Mouse (Mus musculus) gastrocnemius, postnatal 14 days (tissue): ENCODE data around the gene Tysnd1. TPM values are rescaled to one million over a fixed set of nuclear protein-coding genes. Genes with fewer than 3 reads are reported as not detected.
A peak's percentile ranks its signal among the peaks of the same experiment; 100 is the strongest.

Experiments
- DNase-seq: peaks from one replicate; pipeline ENCODE4 v3.0.0; 2021; ENCODE audit warnings: mixed read lengths
- intact Hi-C: fragments of 180-260 bp; cut with DNase I; formaldehyde crosslinking; loops from one replicate; pipeline ENCODE4 v1.15.1; 2025; ENCODE audit warnings: low total_unique reads
- long read RNA-seq, 2 experiments: library from polyadenylated mRNA; stranded (forward); transcript quantifications; one replicate each; pipeline ENCODE4 v2.0.0; 2021
- total RNA-seq, 2 experiments: library from RNA; stranded (reverse); gene quantifications; 2 replicates each; pipeline ENCODE4 v1.2.3; 2021

The Tysnd1 gene
- total RNA-seq, result 10 to 100 TPM; 11.8 to 14.3 TPM
- long read RNA-seq, experiment 1, transcript Tysnd1-201 (4 exons, 2,286 nt), result major isoform, 58 of 59 reads
- long read RNA-seq, experiment 1, partial matches to known transcripts, result 0 of 59 reads
- long read RNA-seq, experiment 1, other reads (novel, unspliced or antisense), result 1 of 59 reads
- long read RNA-seq, experiment 2, transcript Tysnd1-201 (4 exons, 2,286 nt), result major isoform, 74 of 80 reads
- long read RNA-seq, experiment 2, partial matches to known transcripts, result 0 of 80 reads
- long read RNA-seq, experiment 2, other reads (novel, unspliced or antisense), result 1 of 80 reads

DNA sequence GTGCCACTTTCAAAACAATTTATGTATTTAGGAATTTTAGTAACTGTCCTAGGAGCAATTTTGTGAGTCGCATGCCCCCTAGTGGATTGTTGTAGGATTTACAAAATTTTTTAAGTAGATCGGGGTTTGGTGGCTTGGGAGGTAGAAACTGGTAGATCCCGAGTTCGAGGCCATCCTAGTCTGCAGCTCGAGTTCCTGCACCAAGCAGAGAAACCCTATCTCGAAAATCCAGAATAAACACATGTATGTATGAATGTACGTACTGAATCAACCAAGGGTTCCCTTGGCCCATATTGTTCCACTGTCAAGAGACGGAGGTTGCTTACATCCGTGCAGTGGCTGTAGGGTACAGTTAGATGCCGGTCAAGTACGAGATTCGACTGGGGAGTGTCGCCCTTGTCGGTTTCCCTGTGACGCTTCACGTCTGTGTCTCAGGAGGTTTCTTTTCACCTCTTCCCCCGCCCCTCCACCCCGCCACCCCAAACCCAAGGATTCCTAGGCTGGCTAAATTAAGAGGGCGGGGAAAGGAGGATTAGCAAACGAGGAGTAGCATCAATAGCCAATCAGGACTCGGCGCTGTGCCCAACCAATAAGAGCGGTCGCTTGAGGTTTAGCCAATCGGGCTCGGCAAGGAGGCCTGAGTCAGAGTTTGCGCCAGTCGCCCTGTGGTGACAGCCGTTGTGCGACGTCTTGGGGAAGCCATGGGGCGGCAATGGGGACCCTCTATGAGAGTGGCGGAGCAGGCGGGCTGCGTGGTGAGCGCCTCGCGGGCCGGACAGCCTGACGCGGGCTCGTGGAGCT is at the start of gene Tysnd1:
TSS of gene Tysnd1 (plus strand) at position 645 of the 801 bp plus-strand sequence.
- DNase-seq, result peak; percentile 98
- intact Hi-C loops, result no loop called here

DNA sequence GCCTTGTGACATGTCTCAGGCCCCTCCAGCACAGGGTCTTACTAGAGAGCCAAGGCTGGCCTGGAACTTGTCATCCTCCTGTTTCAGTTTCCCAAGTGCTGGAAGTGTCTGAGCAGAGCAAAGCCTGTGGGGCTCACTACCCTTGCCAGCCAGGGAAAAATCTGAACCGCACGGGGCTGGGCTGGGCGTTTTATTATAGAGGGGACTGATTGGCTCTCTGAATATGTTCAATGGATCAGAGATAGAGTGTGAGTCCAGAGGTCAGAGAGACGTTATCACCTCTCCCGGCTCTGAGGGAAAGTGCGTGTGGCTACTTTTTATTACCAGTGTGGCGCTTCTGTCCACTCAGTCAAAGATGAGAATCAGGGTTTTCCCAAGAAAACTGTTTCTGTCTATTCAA is 48.8 kb upstream of the Tysnd1 start:
- DNase-seq, result no peak
- intact Hi-C loops, result no loop called here

GRCm38 (mm10) chr10:61647790-61648736 is 47.3 kb upstream of the Tysnd1 start, which contains the start of gene Ppa1:
TSS of gene Ppa1 (plus strand) at chr10:61648552.
- DNase-seq, result peak; percentile 90
- intact Hi-C loops, result no loop called here

DNA sequence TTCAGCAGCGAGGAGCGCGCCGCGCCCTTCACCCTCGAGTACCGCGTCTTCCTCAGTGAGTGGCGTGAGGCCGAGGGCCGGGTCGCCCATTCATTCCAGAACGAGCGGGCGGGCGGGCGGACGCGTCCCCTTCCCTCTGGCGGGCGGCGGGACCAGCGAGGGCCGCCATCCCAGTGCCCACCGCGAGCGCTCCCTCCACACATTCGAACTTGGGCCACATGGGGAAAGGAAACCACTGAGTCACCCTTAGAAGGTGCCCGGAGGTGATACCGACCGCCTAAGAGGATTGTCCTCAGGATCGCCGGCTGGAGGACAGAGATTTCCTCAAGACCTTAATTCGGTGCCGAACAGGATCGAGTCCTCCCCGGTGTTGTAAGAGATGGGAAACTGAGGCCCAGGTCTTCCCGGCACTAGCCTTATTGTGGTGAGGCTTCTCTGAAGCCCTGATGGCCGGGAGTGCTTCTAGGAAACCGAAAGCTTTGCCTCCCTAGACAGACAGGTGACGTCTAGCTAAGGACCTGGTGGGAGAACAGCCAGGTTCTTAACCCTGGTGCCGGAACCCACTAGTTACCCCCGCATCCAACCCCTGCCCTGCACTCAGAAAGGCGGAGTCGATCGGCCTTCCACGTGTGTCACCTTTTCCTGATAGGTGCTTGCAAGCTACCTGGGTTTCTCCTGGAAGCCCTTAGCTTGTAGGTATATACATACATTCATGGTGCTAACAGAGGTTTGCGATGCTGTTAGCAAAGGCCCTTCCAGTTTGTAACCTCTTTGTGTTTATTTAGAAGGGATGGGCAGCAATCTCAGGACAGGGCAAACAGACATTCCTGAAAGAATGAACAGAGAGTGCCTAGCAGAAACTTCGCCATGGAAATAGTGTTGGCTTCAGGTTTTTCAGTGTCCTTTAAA is 46.3 kb upstream of the Tysnd1 start:
- intact Hi-C loops, result no loop called here
- no peak for DNase-seq

GRCm38 (mm10) chr10:61654105-61654504 is 41.2 kb upstream of the Tysnd1 start:
- intact Hi-C loops, result no loop called here
- no peak for DNase-seq

- intact Hi-C loops, result loop anchor here (5.0 kb wide), 1 partner anchor 47 kb away; no protein-coding TSS in a partner anchor
- no peak for DNase-seq
Measured at GRCm38 (mm10) chr10:61654691-61655090, 40.6 kb upstream of the Tysnd1 start.

DNA sequence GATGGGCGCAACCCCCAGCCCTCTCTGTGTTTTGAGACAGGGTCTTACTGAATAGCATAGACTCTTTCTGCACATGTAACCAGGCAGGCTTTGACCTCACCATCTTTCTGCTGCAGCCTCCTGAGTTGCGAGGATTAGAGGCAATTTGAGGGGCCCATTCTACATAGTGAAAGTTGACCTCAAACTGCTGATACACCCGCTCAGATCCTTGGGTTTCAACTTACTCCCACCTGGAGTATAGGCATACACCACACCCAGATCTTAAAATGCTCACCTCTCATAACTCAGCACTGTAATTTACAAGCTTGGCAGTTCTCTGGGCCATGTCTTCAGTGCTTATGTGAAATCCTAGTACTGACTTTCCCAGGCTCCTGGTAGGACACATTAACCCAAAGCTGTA is 40.1 kb upstream of the Tysnd1 start:
- no peak for DNase-seq
- intact Hi-C loops, result loop anchor here (5.0 kb wide), 1 partner anchor 48 kb away; no protein-coding TSS in a partner anchor

DNA sequence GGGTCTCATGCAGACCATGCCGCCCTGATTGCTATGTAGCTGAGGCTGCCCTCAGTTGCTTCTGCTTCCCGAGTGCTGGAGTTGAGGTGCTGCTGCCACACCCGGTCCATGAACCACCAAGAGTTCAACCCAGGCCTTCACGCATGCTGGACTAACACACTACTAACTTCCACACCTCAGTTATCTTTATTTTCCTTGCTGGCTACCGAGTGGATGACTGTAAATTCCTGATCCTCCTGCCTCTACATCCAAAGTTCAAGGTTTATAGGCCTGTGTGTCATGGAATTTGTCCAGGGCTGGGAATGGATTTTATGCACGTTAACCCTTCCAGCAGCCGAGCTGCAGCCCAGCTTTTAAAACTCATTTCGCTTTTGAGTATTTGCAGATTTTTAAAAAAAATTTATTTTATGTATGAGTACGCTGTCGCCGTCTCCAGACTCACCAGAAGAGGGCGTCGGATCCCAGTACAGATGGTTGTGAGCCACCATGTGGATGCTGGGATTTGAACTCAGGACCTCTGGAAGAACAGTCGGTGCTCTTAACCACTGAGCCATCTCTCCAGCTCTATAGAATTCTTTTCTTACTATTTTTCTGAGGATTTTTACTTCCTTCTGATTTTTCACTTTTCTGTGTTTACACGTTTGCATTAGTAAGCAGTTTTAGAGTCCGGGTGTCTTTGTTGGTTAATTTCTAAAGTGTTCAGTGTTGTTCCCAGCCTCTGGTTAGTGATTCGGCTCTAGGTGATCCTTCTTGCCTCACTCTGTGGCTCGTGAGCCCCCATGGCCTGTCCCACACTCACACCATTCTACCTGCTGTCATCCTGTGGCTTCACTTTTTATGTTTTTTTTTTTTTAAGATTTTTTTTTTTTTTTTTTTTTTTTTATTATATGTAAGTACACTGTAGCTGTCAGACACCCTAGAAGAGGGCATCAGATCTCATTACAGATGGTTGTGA is 38.1 kb upstream of the Tysnd1 start:
- DNase-seq, result no peak
- intact Hi-C loops, result loop anchor here (5.0 kb wide), 1 partner anchor 50 kb away; no protein-coding TSS in a partner anchor

DNA sequence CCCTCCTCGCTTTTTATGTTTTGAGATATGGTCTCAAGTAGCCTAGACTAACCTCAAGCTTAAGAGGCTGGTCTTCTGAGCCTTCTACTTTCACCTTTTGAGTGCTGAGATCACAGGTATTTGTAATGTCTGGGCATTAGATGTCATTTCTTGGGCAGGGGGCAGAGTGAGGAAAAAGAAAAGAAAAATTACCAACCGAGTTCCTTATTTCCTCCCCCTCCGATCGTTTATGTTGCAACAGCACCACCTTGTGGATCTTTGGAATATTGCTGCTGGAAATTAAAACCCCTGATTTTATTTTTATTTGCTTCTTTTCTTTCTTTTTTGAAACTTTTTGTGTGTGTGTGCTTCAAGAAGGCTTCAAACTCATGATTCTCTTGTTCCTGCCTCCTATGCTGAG is 37.3 kb upstream of the Tysnd1 start:
- intact Hi-C loops, result loop anchor here (5.0 kb wide), 1 partner anchor 51 kb away; no protein-coding TSS in a partner anchor

GRCm38 (mm10) chr10:61661887-61662286 is 33.4 kb upstream of the Tysnd1 start:
- DNase-seq, result no peak
- intact Hi-C loops, result loop anchor here (5.0 kb wide), 1 partner anchor 320 kb away; no protein-coding TSS in a partner anchor

More for the DNA sequence above, 37.3 kb upstream of the Tysnd1 start:
- no peak for DNase-seq

GRCm38 (mm10) chr10:61662391-61662988 is 32.8 kb upstream of the Tysnd1 start:
- intact Hi-C loops, result loop anchor here (5.0 kb wide), 1 partner anchor 320 kb away; no protein-coding TSS in a partner anchor
- DNase-seq, result no peak

- intact Hi-C loops, result no loop called here
- no peak for DNase-seq
Measured at GRCm38 (mm10) chr10:61665111-61665510, 30.2 kb upstream of the Tysnd1 start.

DNA sequence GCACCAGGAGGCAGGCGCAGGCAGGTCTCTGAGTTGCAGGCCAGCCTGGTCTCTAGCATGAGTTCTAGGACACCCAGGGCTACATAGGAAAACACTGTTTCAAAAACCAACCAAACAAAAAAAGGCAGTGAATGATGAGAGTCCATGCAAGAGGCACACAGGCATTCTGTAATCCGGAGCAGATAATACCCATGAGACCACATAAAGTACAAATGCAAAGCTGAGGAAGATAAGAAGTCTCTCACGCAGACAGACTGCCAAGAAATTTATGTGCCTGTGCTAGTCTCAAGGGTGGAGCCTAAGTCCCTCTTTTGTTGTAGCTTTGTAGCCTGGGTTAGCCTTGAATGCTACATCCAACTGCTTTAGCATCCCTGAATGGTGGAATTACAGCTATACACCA is 29.7 kb upstream of the Tysnd1 start:
- intact Hi-C loops, result no loop called here
- DNase-seq, result no peak

GRCm38 (mm10) chr10:61669289-61669688 is 26.0 kb upstream of the Tysnd1 start:
- DNase-seq, result no peak
- intact Hi-C loops, result no loop called here

DNA sequence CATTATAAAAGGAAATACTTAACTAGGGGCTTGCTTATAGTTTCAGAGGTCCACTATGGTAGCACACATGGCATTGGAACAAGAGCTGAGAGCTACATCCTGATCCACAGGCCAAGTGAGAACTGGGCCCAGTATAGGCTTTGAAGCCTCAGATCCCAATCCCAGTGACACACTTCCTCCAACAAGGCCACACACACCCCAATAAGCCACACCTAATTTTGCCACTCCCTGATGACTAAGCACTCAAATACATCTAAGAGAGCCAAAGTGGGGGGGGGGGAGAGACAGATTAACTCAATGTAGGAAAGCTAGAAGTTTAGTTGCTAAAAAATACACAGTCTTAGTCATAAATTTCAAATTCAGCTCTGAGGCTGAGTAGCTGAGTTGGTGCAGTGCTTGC is 25.4 kb upstream of the Tysnd1 start:
- no peak for DNase-seq
- intact Hi-C loops, result no loop called here

DNA sequence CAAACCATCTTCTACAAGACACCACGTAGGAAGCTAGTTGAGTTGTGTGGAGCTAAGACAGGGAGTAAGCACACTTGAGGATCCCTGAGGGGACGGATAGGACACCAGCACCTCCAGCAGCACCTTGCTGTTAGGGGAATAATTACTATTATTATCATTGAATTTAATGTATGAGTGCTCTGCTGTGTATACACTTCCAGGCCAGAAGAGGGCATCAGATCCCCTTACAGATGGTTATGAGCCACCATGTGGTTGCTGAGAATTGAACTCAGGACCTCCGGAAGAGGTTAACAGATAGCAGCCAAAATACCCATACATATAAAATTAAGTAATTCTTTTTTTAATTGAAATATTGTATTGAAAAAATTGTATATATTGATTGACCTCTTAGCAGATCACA is 24.6 kb upstream of the Tysnd1 start:
- DNase-seq, result no peak
- intact Hi-C loops, result no loop called here

- intact Hi-C loops, result no loop called here
- DNase-seq, result no peak
Measured at GRCm38 (mm10) chr10:61675935-61676334, 19.4 kb upstream of the Tysnd1 start.
